Mouse (Mus musculus): ENCODE data around the gene Vdac2.

Gene Vdac2

GRCm38 (mm10) chr14:21814606-21815005 is 10.4 kb upstream of the Vdac2 start:
- in situ Hi-C loops (cut with MboI; ENCODE audit: unreplicated experiment in 2 of 2) = loop anchor here (5.0 kb wide), 1 partner anchor 38 kb away; no protein-coding TSS in a partner anchor

GRCm38 (mm10) chr14:21816255-21816654 is 8.8 kb upstream of the Vdac2 start:
- in situ Hi-C loops (cut with MboI; ENCODE audit: unreplicated experiment in 2 of 2) = no loop called here

GRCm38 (mm10) chr14:21817453-21817852 is 7.6 kb upstream of the Vdac2 start:
- in situ Hi-C loops (cut with MboI; ENCODE audit: unreplicated experiment in 2 of 2) = no loop called here

GRCm38 (mm10) chr14:21820880-21821505 is 4.0 kb upstream of the Vdac2 start:
- in situ Hi-C loops (cut with MboI; ENCODE audit: unreplicated experiment in 2 of 2) = no loop called here

GRCm38 (mm10) chr14:21822307-21822706 is 2.7 kb upstream of the Vdac2 start:
- in situ Hi-C loops (cut with MboI; ENCODE audit: unreplicated experiment in 2 of 2) = no loop called here

GRCm38 (mm10) chr14:21822795-21823374 is 2.2 kb upstream of the Vdac2 start:
- in situ Hi-C loops (cut with MboI; ENCODE audit: unreplicated experiment in 2 of 2) = no loop called here

GRCm38 (mm10) chr14:21823897-21824296 is 1.1 kb upstream of the Vdac2 start:
- in situ Hi-C loops (cut with MboI; ENCODE audit: unreplicated experiment in 2 of 2) = no loop called here

GRCm38 (mm10) chr14:21825786-21826491 is 901 bp downstream of the Vdac2 start:
- in situ Hi-C loops (cut with MboI; ENCODE audit: unreplicated experiment in 2 of 2) = loop anchor here in 1 of 2 experiments (5.0 kb wide), 1 partner anchor 74 kb away; the partner anchor contains the start of genes Dusp13 and Samd8

GRCm38 (mm10) chr14:21830876-21831767 is 6.1 kb downstream of the Vdac2 start:
- in situ Hi-C loops (cut with MboI; ENCODE audit: unreplicated experiment in 2 of 2) = no loop called here

- in situ Hi-C loops (cut with MboI; ENCODE audit: unreplicated experiment in 2 of 2) = no loop called here
These were observed 6.9 kb downstream of the Vdac2 start for GRCm38 (mm10) chr14:21831830-21832403.

GRCm38 (mm10) chr14:21838336-21839017 is 13.4 kb downstream of the Vdac2 start:
- in situ Hi-C loops (cut with MboI; ENCODE audit: unreplicated experiment in 2 of 2) = no loop called here

- in situ Hi-C loops (cut with MboI; ENCODE audit: unreplicated experiment in 2 of 2) = no loop called here
These were observed 17.0 kb downstream of the Vdac2 start for GRCm38 (mm10) chr14:21841819-21842592.

GRCm38 (mm10) chr14:21843263-21843662 is 18.2 kb downstream of the Vdac2 start:
- in situ Hi-C loops (cut with MboI; ENCODE audit: unreplicated experiment in 2 of 2) = no loop called here

- in situ Hi-C loops (cut with MboI; ENCODE audit: unreplicated experiment in 2 of 2) = no loop called here
These were observed 21.9 kb downstream of the Vdac2 start for GRCm38 (mm10) chr14:21846827-21847380.

- in situ Hi-C loops (cut with MboI; ENCODE audit: unreplicated experiment in 2 of 2) = no loop called here
These were observed 22.5 kb downstream of the Vdac2 start for GRCm38 (mm10) chr14:21847381-21848165.

GRCm38 (mm10) chr14:21848166-21849154 is 23.4 kb downstream of the Vdac2 start, which contains the start of gene Comtd1:
Gene Comtd1 (minus strand): TSS chr14:21848977.
- in situ Hi-C loops (cut with MboI; ENCODE audit: unreplicated experiment in 2 of 2) = no loop called here
